Mouse (Mus musculus) spleen, postnatal 14 days (tissue): ENCODE measurements around the gene Apeh.

ENCODE experiments used
- DNase-seq, 2 experiments: peaks; one replicate each; pipeline ENCODE4 v3.0.0; 2021 to 2022; ENCODE audit warnings: low spot score in 2 of 2

Apeh gene

GRCm38 (mm10) chr9:108080168-108080567 is 14.2 kb downstream of the Apeh start, which contains the start of gene Mst1:
Mst1 (plus strand) TSS chr9:108080436.
- peak in 1 of 2 experiments; percentile 49 for DNase-seq

GRCm38 (mm10) chr9:108073141-108073930 is 21.1 kb downstream of the Apeh start:
- DNase-seq: no peak

GRCm38 (mm10) chr9:108072481-108072924 is 21.9 kb downstream of the Apeh start:
- DNase-seq: no peak

GRCm38 (mm10) chr9:108071801-108072200 is 22.6 kb downstream of the Apeh start:
- DNase-seq: no peak

- no peak for DNase-seq
Observed at GRCm38 (mm10) chr9:108069529-108069928, 24.9 kb downstream of the Apeh start.

GRCm38 (mm10) chr9:108069007-108069406 is 25.4 kb downstream of the Apeh start:
- DNase-seq: no peak

GRCm38 (mm10) chr9:108067900-108068299 is 26.5 kb downstream of the Apeh start:
- DNase-seq: peak; percentile 64 to 80

DNA sequence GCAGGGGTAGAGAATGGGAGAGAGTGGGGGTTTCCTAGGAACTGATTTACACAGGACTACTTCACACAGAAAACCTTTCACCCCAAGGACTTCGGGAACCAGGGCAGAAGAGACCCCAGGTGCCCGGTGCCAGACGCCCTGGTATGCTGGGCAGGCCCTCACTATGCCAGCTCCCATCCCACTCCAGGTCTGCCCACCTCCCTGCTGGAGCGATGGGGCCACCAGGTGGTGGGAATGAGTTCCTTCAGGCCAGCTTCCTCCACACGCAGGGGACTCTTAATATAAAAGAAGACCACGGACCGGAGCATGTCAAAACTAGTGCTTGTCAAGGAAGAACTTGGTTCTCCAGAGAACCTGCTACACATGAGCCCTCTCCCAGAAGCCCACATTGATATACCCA is 27.2 kb downstream of the Apeh start:
- DNase-seq: no peak

GRCm38 (mm10) chr9:108065491-108066011 is 28.9 kb downstream of the Apeh start:
- peak in 1 of 2 experiments; percentile 62 for DNase-seq

DNA sequence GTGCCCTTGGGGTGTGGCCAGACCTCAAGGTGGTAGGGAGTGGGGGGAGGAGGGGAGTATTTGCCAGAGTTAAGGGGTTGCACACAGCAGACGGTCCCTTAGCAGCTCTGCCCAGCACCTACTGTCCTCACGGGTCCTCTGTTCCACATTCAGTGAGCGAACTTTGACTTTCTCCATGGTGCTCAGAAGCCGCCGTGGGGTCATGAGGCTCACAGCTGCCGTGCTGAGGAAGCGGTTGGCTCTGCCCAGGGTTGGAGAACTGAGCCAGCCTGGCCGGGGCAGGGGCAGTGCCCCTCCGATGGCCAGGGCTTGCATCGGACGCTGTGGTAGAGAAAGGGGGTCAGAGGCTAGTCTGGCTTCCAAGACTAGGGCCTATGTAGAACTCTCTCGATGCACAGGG is 31.0 kb downstream of the Apeh start:
- no peak for DNase-seq

GRCm38 (mm10) chr9:108062142-108062541 is 32.3 kb downstream of the Apeh start:
- no peak for DNase-seq

DNA sequence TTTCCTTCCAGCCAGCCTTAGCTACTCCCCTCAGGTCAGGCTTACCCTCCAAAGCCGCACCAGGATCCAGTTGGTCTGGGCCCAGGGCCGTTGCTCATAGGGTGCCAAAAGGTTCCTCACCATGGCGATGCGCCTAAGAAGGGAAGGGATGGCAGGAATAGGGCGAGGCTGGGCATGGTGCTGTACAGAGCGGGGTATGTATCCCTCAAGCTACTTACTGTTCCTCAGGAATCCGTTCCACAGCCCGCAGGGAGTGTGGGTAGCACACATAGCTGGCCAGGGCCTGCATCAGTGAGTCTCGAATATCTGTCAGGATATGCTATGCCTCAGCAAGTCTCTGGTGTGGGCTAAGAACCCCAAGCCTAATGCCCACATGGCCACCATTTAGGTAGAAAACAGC is 36.1 kb downstream of the Apeh start:
- no peak for DNase-seq

- no peak for DNase-seq
Observed at GRCm38 (mm10) chr9:108057262-108057562, 37.2 kb downstream of the Apeh start.

DNA sequence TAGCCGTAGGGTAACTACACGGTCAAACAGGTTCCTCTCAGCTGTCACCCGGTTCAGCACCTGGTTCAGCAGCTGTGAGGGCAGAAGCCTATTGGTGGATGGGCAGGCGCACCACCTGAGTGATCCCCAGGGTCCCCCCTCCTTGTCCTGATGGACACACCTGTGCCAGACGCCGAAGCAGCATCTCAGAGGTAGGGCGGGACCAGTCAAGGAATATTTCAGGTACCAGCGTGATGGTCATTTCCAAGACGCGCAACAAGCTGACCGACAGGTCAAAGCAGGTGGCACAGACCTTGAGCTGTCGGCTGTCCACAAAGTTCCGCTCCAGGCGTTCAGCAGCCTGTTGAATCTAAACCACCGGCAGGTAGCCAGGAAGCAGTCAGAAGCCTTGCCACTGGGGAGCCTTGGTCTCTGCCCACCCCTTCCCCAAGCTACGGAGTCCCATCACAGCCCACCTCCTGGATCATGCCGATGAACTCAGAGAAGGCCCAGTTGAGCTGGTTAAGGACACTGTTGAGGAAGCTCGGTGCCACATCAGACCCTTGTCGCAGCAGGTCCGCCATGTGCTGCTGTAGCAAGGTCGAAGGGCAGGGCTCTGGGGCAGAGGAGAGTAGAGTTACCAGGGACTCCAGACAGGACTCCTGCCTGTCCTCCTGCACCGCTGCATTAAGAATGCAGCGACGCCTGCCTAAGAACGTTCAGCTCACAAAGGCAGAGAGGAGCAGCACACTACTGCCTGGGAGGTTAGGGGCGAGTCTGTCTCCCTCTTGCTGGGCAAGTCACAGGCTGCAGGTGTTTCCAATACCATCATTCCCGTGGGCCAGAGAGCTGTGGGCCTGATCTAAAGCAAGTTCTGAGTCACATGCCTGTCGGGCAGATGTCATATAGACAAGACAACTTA is 37.8 kb downstream of the Apeh start:
- DNase-seq: no peak

GRCm38 (mm10) chr9:108055661-108056237 is 38.7 kb downstream of the Apeh start:
- DNase-seq: no peak

DNA sequence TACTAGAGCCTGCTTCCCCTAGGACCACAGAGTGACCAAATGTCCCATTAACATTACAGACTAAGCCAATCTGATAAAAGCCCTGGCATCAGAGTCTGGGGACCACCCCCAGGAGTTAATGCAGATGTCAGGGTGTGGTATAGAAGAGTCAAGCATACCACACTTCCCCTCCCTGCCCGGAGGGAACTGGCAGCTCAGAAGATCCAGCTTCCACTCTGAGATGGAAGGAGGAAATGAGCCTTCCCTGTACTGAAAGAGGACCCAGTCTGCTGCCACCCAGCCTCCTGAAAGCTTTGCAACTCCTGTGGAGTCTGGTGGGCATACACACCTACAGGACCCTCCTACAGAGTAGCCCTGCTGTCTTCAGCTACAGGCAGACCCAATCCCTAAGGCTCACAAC is 39.3 kb downstream of the Apeh start:
- no peak for DNase-seq

GRCm38 (mm10) chr9:108054331-108055040 is 39.9 kb downstream of the Apeh start:
- no peak for DNase-seq

DNA sequence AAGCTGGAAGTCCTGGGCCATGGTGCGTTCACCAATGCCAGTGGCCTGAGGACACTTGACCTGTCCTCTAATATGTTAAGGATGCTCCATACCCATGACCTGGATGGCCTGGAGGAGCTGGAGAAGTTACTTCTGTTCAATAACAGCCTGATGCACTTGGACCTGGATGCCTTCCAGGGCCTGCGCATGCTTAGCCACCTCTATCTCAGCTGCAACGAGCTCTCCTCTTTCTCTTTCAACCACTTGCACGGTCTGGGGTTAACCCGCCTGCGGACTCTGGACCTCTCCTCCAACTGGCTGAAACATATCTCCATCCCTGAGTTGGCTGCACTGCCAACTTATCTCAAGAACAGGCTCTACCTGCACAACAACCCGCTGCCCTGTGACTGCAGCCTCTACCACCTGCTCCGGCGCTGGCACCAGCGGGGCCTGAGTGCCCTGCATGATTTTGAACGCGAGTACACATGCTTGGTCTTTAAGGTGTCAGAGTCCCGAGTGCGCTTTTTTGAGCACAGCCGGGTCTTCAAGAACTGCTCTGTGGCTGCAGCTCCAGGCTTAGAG is 40.7 kb downstream of the Apeh start:
- peak in 1 of 2 experiments; percentile 3 for DNase-seq

- peak; percentile 93 to 97 for DNase-seq
Observed at GRCm38 (mm10) chr9:108052885-108053664, 41.3 kb downstream of the Apeh start, which contains the start of gene Amigo3. Amigo3 (plus strand) TSS chr9:108053159.

- no peak for DNase-seq
Observed at GRCm38 (mm10) chr9:108052411-108052810, 42.0 kb downstream of the Apeh start.

- DNase-seq: no peak
Observed at GRCm38 (mm10) chr9:108051931-108052220, 42.5 kb downstream of the Apeh start.
